Mouse (Mus musculus): ENCODE results near the gene Wwox.

DNA sequence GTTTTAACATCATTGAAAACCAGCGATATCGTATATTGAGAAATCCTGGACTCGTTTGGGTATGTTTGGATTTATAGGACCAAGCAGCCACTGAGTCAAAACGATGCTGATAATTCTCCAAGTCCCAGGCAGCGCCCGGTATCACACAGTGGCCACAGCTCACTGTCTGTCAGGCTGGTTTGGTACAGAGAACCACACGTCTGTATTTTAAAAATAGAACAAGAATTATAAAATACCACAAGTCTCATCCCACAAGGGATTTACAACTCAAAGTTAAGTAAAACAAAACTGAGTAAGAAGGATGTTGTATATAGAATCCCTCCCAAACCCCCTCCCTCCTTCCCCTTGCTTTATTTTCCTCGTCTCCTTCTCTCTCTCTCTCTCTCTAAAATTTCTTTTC lies 108.9 kb downstream of the Wwox start:
- TF ChIP-seq GATA1 (IDR thresholded peaks at IDR 0.05; ENCODE audit: borderline replicate concordance, low read length): no peak
- TF ChIP-seq FLI1 (IDR thresholded peaks at IDR 0.05; ENCODE audit: low read length): no peak

Data from megakaryocyte, embryonic 14.5 days (primary cell).